In the genomic region with DNA sequence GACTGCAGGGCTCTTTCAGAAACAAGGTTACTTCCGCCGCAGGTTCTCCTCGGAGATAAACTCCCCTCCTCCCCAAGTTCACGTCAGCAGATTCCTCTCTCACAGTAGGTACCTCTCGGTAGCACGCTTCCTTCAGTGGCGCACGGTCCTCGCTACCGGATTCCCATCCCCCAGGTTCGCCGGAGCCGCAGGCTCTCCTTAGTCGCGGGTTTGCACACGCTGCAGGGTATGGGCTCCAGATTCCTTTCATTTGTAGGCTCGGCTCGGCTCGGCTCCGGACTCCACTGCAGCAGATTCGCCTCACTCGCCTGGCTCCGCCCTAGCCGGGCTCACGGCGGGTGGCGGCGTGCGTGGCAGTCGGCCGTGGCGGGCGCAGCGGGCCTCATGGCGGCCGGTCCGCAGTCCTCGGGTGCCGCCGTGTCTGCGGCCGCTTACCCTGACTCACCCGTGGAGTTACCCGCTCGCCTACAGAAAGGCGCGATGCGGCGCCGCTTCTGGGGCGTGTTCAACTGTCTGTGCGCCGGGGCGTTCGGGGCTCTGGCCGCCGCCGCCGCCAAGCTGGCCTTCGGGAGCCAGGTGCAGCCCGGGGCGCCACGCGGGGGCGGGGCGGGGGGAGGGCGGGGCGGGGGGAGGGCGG, we compare ENCODE assay signal across 8 mouse cellular contexts. TPM values are rescaled to one million over a fixed set of nuclear protein-coding genes. Genes with fewer than 3 reads are reported as not detected.
DNase-seq lines count a peak whose midpoint lies in the region; ATAC-seq and TF ChIP-seq lines count a peak whose summit lies in the region.

Gene Tmem42 (plus strand): TSS at position 332 of the 637 bp plus-strand sequence.

- H3K9ac ChIP-seq in embryonic facial prominence, embryonic 15.5 days, result peak within 1 kb of the TSS; percentile 47
- H3K9ac ChIP-seq in kidney, embryonic 14.5 days (ENCODE audit: low read depth, low read length), result peak within 1 kb of the TSS; percentile 78
- peak within 1 kb of the TSS; percentile 80 for H3K9ac ChIP-seq in limb, embryonic 15.5 days

- no peaks in the 10 kb centered on the region for H3K27me3 ChIP-seq in embryonic facial prominence, embryonic 15.5 days
- no peaks in the 10 kb centered on the region for H3K27me3 ChIP-seq in kidney, embryonic 14.5 days (ENCODE audit: control insufficient read depth, insufficient read depth, low read length)
- no peaks in the 10 kb centered on the region for H3K27me3 ChIP-seq in limb, embryonic 15.5 days

- ATAC-seq in embryonic facial prominence, embryonic 15.5 days (ENCODE audit: insufficient number of reproducible peaks, low FRiP score, low TSS enrichment, low read depth), result peak; percentile 98
- peak; percentile 98 for ATAC-seq in kidney, embryonic 14.5 days (ENCODE audit: low FRiP score, low TSS enrichment)
- ATAC-seq in limb, embryonic 15.5 days (ENCODE audit: insufficient number of reproducible peaks, low FRiP score, low TSS enrichment, low read depth), result peak; percentile 97

- no peak for TF ChIP-seq CTCF in bone marrow, adult 2 months (IDR thresholded peaks at IDR 0.05; ENCODE audit: control insufficient read depth, insufficient read depth, low read length)

- peak within 1 kb of the TSS; percentile 86 for H3K27ac ChIP-seq in bone marrow, adult 2 months (ENCODE audit: control insufficient read depth, insufficient read depth, low read depth, low read length, poor library complexity)
- peak within 1 kb of the TSS; percentile 91 for H3K27ac ChIP-seq in embryonic facial prominence, embryonic 15.5 days (replicated peaks)
- H3K27ac ChIP-seq in kidney, embryonic 14.5 days (ENCODE audit: low read depth, low read length), result peak within 1 kb of the TSS; percentile 85
- H3K27ac ChIP-seq in limb, embryonic 15.5 days, result peak within 1 kb of the TSS; percentile 95

- under 1% methylated on average over 53 of the region's 69 CpGs for WGBS in bone marrow, adult 2 months
- WGBS in embryonic facial prominence, embryonic 15.5 days, result under 1% methylated on average over 58 of the region's 69 CpGs
- WGBS in kidney, embryonic 14.5 days, result under 1% methylated on average over 52 of the region's 69 CpGs
- under 1% methylated on average over 49 of the region's 69 CpGs for WGBS in limb, embryonic 15.5 days

- H3K9me3 ChIP-seq in embryonic facial prominence, embryonic 15.5 days (replicated peaks), result no peaks in the 10 kb centered on the region
- H3K9me3 ChIP-seq in kidney, embryonic 14.5 days (ENCODE audit: control insufficient read depth, low read length), result no peaks in the 10 kb centered on the region
- H3K9me3 ChIP-seq in limb, embryonic 15.5 days, result no peaks in the 10 kb centered on the region

- peaks cover 12% of the 10 kb centered on the region; the same call in 1 of the 2 replicates for H3K36me3 ChIP-seq in embryonic facial prominence, embryonic 15.5 days
- H3K36me3 ChIP-seq in kidney, embryonic 14.5 days (ENCODE audit: control insufficient read depth, insufficient read depth, low read length), result peaks cover 20% of the 10 kb centered on the region
- H3K36me3 ChIP-seq in limb, embryonic 15.5 days, result peaks cover 12% of the 10 kb centered on the region

- peak; percentile 85 for DNase-seq in 416B (ENCODE audit: low read depth)
- peak; percentile 87 for DNase-seq in heart, adult 9 months (ENCODE audit: low spot score in 2 of 2)
- peak; percentile 27 to 73 for DNase-seq in monocyte, adult 2 months (ENCODE audit: low read depth in 1 of 2, low spot score in 2 of 2)
- DNase-seq in spleen, postnatal 36 days (ENCODE audit: low spot score in 2 of 2), result peak; percentile 84

- H3K4me2 ChIP-seq in embryonic facial prominence, embryonic 15.5 days (replicated peaks), result peak within 1 kb of the TSS; percentile 69
- H3K4me2 ChIP-seq in kidney, embryonic 14.5 days (replicated peaks; ENCODE audit: low read depth, low read length), result peak within 1 kb of the TSS; percentile 59
- H3K4me2 ChIP-seq in limb, embryonic 15.5 days, result peak within 1 kb of the TSS; percentile 58

- peaks cover 1% of the 10 kb centered on the region; the same call in 1 of the 2 replicates for H3K4me1 ChIP-seq in bone marrow, adult 2 months (ENCODE audit: control insufficient read depth, insufficient read depth, low read length)
- H3K4me1 ChIP-seq in embryonic facial prominence, embryonic 15.5 days, result peaks cover 13% of the 10 kb centered on the region; the same call in 1 of the 2 replicates
- H3K4me1 ChIP-seq in kidney, embryonic 14.5 days (ENCODE audit: control insufficient read depth, insufficient read depth, low read length), result peaks cover 9% of the 10 kb centered on the region
- H3K4me1 ChIP-seq in limb, embryonic 15.5 days, result peaks cover 6% of the 10 kb centered on the region; the same call in 1 of the 2 replicates

- peak; percentile 39; the same call in 1 of the 2 replicates for TF ChIP-seq POLR2A in bone marrow, adult 2 months (IDR thresholded peaks at IDR 0.05; ENCODE audit: borderline replicate concordance, control insufficient read depth, low read depth, low read length)

- H3K4me3 ChIP-seq in bone marrow, adult 2 months (replicated peaks; ENCODE audit: control insufficient read depth, low read depth, low read length), result peak within 1 kb of the TSS; percentile 84
- H3K4me3 ChIP-seq in embryonic facial prominence, embryonic 15.5 days (replicated peaks), result peak within 1 kb of the TSS; percentile 57
- peak within 1 kb of the TSS; percentile 62 for H3K4me3 ChIP-seq in kidney, embryonic 14.5 days (ENCODE audit: low read length)
- H3K4me3 ChIP-seq in limb, embryonic 15.5 days, result peak within 1 kb of the TSS; percentile 74

RNA-seq across cellular contexts. Expression of gene Tmem42, which starts in this region (rescaled TPM):
- 2.2 and 13.3 TPM in 2 replicates for polyA plus RNA-seq in bone marrow, adult 2 months (2011; ENCODE audit: insufficient read depth, insufficient read length, low replicate concordance, missing spikeins)
- 26.0 and 27.3 TPM in 2 replicates for polyA plus RNA-seq in embryonic facial prominence, embryonic 15.5 days (2015; fragmentation: Nextera tagmentation; extraction: Ambion mirVana)
- polyA plus RNA-seq in kidney, embryonic 14.5 days (2014; fragmentation: Nextera tagmentation; extraction: Ambion mirVana), result 25.5 and 26.4 TPM in 2 replicates
- polyA plus RNA-seq in limb, embryonic 15.5 days (2015; fragmentation: Nextera tagmentation; extraction: Ambion mirVana), result 24.5 and 25.6 TPM in 2 replicates

Comparison
In these comparisons a context has a peak if more than half of its experiments do, and no peak if none do; other contexts are left out.
1. Peak in every context shown above with its lines: DNase-seq, ATAC-seq, H3K4me3 ChIP-seq and H3K27ac ChIP-seq.